Mouse (Mus musculus) left cerebral cortex, postnatal 36 days (tissue): ENCODE measurements around the gene Atg4b. TPM values are rescaled to one million over a fixed set of nuclear protein-coding genes. Genes with fewer than 3 reads are reported as not detected.

Source experiments
- total RNA-seq, 2 experiments: library from RNA; stranded (reverse); gene quantifications; 2 replicates each; pipeline ENCODE4 v1.2.3; 2021

The Atg4b gene
- total RNA-seq, 2 experiments from 2014 or later = 75.4 to 88.1 TPM

Other genes starting within 250 kb of the Atg4b start
- gene Farp2, start 239.4 kb upstream of the Atg4b start, total RNA-seq = 10 to 100 TPM; 11.5 to 12.1 TPM
- 100 to 1,000 TPM; 370 to 405 TPM for gene Stk25, start 92.8 kb upstream of the Atg4b start, total RNA-seq
- gene Bok, start 65.8 kb upstream of the Atg4b start, total RNA-seq = 10 to 100 TPM; 28.3 to 33.2 TPM
- gene Thap4, start 3.4 kb downstream of the Atg4b start, total RNA-seq = 10 to 100 TPM; 36.0 to 39.0 TPM
- 10 to 100 TPM; 47.7 to 50.3 TPM for gene Dtymk, start 50.4 kb downstream of the Atg4b start, total RNA-seq
- gene Ing5, start 52.5 kb downstream of the Atg4b start, total RNA-seq = 10 to 100 TPM; 11.0 to 12.2 TPM
- 10 to 100 TPM; 12.7 to 15.3 TPM for gene D2hgdh, start 73.4 kb downstream of the Atg4b start, total RNA-seq
- under 1 TPM; 0.12 to 0.16 TPM for gene Gal3st2, start 109.8 kb downstream of the Atg4b start, total RNA-seq
- under 1 TPM; 0.16 to 0.20 TPM for gene Gal3st2b, start 166.8 kb downstream of the Atg4b start, total RNA-seq
- under 1 TPM; 0.05 TPM for gene Gal3st2c, start 239.0 kb downstream of the Atg4b start, total RNA-seq